Mouse (Mus musculus): Measurements from ENCODE around the gene Rpl18. TPM values are rescaled to one million over a fixed set of nuclear protein-coding genes. Genes with fewer than 3 reads are reported as not detected.

The Rpl18 gene
- polyA plus RNA-seq, 1 experiment from 2014 or later = 926 TPM

DNA sequence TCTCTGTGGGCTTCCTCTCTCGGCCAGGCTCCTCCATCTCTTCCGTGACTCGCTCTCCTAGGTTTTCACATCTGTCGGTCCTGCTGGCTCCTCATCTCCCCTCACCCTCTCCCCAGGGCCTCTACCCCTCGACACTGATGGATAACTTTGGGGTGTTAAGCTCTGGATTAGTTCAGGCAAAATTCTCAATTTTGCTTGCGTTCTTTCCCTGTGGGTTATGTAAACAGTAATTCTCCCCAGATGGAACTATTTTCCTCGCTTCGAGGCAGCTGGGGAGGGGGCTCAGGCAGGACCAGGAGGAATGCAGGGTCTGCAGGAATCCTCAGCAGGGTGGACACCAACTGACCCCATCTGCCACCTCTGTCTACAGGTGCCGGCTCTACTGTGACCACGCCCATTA lies 29.4 kb upstream of the Rpl18 start:
- peak overlapping the region; percentile 80 for H3K27ac ChIP-seq
- 24% methylated on average over 10 of the region's 10 CpGs for WGBS

GRCm38 (mm10) chr7:45686841-45687240 lies 28.4 kb upstream of the Rpl18 start:
- no peak overlapping the region for H3K27ac ChIP-seq
- no peak for ATAC-seq (ENCODE audit: insufficient number of reproducible peaks, insufficient read depth, low FRiP score, low TSS enrichment)
- no peaks in the 10 kb centered on the region for H3K9me3 ChIP-seq
- no peaks in the 10 kb centered on the region for H3K36me3 ChIP-seq
- H3K9ac ChIP-seq = no peak overlapping the region
- H3K27me3 ChIP-seq = 0 out of 2 replicates have a peak, but pooled peaks cover 6% of the 10 kb centered on the region
- H3K4me3 ChIP-seq = no peak overlapping the region
- H3K4me2 ChIP-seq (replicated peaks) = no peak overlapping the region
- 66% methylated on average over 3 of the region's 3 CpGs for WGBS
- H3K4me1 ChIP-seq = peaks cover 26% of the 10 kb centered on the region

More for the DNA sequence above, 29.4 kb upstream of the Rpl18 start:
- no peaks in the 10 kb centered on the region for H3K9me3 ChIP-seq
- peak overlapping the region; percentile 19; the same call in 1 of the 2 replicates for H3K9ac ChIP-seq
- H3K4me1 ChIP-seq = peaks cover 26% of the 10 kb centered on the region
- 0 out of 2 replicates have a peak, but pooled peaks cover 6% of the 10 kb centered on the region for H3K27me3 ChIP-seq
- no peaks in the 10 kb centered on the region for H3K36me3 ChIP-seq
- peak overlapping the region; percentile 23 for H3K4me2 ChIP-seq (replicated peaks)
- no peak overlapping the region for H3K4me3 ChIP-seq
- ATAC-seq (ENCODE audit: insufficient number of reproducible peaks, insufficient read depth, low FRiP score, low TSS enrichment) = no peak

DNA sequence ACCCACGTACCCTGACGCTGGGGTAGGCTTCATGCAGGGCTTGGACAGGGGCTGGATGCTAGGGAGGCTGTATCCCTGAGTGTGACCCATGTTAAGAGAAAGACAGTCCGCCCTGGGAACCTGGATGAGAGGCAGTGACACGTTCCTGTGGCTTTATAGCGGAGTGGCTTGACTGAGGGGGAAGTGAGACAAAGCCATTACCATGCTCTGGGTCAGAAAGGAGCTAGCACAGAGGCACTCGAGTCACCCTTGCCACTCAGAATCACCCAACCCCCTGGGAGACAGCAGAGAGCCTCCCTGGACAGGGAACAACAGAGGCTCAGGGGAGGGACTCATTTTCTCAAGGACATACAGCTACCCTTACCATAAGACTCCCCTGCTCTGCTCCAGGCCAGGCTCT lies 26.2 kb upstream of the Rpl18 start:
- Histone ChIP-seq H3K27me3 (0 out of 2 replicates have a peak, but pooled peaks cover 6% of the 10 kb centered on the region), H3K4me1 (peaks cover 28% of the 10 kb centered on the region), H3K36me3 (no peaks in the 10 kb centered on the region), H3K9me3 (no peaks in the 10 kb centered on the region), H3K4me2 (replicated peaks) (no peak overlapping the region), H3K9ac (no peak overlapping the region), H3K27ac (no peak overlapping the region), H3K4me3 (no peak overlapping the region)
- no peak for ATAC-seq (ENCODE audit: insufficient number of reproducible peaks, insufficient read depth, low FRiP score, low TSS enrichment)
- WGBS = 53% methylated on average over 6 of the region's 6 CpGs

DNA sequence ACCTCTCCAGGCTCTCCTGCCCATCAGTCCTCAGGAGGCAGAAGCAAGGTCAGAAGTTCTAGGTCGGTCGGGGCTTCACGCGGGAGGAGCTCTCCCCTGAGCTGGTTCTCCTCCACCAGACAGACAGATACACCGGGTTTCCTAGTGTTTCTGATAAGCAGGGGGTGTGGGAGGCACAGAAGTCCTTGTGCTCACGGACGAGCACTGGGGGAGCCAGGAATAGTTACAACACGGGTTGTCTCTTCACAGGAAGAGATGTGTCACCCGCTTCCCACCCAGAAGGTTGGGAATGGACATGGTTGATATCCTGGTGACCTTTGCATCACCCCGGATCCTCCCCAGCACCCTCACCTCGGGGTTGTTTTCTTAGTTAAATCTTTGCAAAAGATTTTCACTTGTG lies 25.5 kb upstream of the Rpl18 start:
- Histone ChIP-seq H3K9ac (no peak overlapping the region), H3K27me3 (0 out of 2 replicates have a peak, but pooled peaks cover 3% of the 10 kb centered on the region), H3K4me2 (replicated peaks) (no peak overlapping the region), H3K36me3 (no peaks in the 10 kb centered on the region), H3K4me3 (no peak overlapping the region), H3K27ac (no peak overlapping the region), H3K9me3 (no peaks in the 10 kb centered on the region), H3K4me1 (peaks cover 29% of the 10 kb centered on the region)
- 72% methylated on average over 11 of the region's 11 CpGs for WGBS
- ATAC-seq (ENCODE audit: insufficient number of reproducible peaks, insufficient read depth, low FRiP score, low TSS enrichment) = no peak

DNA sequence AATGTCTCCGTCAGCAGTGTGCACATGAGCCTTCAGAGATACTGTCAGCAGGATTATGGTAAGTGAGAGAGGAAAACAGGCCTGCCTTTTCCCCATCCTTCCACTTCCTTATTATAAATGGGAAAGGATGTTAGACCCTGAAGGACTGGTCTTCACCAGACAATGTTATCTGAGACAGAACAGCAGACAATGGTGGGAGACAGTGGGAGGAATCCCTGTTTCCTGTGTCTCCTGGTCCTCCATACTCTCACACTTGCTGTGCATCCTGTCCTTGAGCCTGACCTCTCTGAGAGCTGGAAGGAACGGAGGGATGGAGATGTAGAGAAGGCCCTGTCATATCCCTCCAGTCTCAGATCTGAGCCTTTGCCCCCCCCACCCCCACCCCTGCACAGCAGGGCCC lies 22.9 kb upstream of the Rpl18 start:
- Histone ChIP-seq H3K9ac (no peak overlapping the region), H3K9me3 (no peaks in the 10 kb centered on the region), H3K27me3 (no peaks in the 10 kb centered on the region), H3K4me1 (peaks cover 20% of the 10 kb centered on the region), H3K4me2 (replicated peaks) (no peak overlapping the region), H3K27ac (no peak overlapping the region), H3K36me3 (no peaks in the 10 kb centered on the region), H3K4me3 (no peak overlapping the region)
- no peak for ATAC-seq (ENCODE audit: insufficient number of reproducible peaks, insufficient read depth, low FRiP score, low TSS enrichment)
- 93% methylated on average over 2 of the region's 2 CpGs for WGBS

DNA sequence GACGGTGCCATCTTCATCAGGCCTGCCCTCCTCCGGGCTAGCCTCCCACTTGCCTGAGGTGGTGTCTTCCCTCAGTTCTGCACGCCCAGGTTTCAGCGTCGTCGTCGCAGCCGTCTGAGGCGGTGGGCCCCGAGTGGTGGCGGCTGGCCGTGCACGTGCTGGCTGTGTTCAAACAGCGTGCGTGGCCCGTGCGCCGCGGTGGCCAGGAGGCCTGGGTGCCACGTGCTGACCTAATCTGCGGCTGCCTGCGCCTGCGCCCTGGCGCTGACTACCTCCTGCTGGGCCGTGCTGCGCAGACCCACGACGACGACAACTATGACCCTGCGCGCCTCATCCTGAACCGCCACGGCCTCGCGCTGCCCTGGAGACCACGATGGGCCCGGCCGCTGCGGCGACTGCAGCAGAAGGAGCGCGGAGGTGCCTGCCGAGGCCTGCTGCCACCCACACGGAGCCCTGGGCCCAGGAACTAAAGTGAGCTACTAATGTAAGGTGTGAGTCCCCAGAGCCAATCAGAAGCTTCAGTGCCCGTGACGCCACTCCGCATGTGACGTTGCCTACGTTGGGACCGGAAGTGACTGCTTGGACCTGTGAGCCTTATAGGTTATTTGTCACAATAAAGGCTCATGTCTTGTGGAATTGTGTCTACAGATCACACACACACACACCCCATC lies 21.2 kb upstream of the Rpl18 start, which contains the start of gene Sec1:
TSS of gene Sec1 (minus strand) at position 482 of the 671 bp plus-strand sequence.
- WGBS = 92% methylated on average over 50 of the region's 50 CpGs
- Histone ChIP-seq H3K9ac (no peak within 1 kb of the TSS), H3K9me3 (no peaks in the 10 kb centered on the region), H3K27ac (peak within 1 kb of the TSS; percentile 76), H3K36me3 (no peaks in the 10 kb centered on the region), H3K27me3 (peaks cover 9% of the 10 kb centered on the region), H3K4me2 (replicated peaks) (no peak within 1 kb of the TSS), H3K4me1 (peaks cover 20% of the 10 kb centered on the region), H3K4me3 (no peak within 1 kb of the TSS)
- no peak for ATAC-seq (ENCODE audit: insufficient number of reproducible peaks, insufficient read depth, low FRiP score, low TSS enrichment)

- H3K9ac ChIP-seq = no peak overlapping the region
- H3K4me1 ChIP-seq = peaks cover 29% of the 10 kb centered on the region
- no peak overlapping the region for H3K4me2 ChIP-seq (replicated peaks)
- peaks cover 19% of the 10 kb centered on the region for H3K27me3 ChIP-seq
- 11% methylated on average over 6 of the region's 6 CpGs for WGBS
- H3K36me3 ChIP-seq = no peaks in the 10 kb centered on the region
- ATAC-seq (ENCODE audit: insufficient number of reproducible peaks, insufficient read depth, low FRiP score, low TSS enrichment) = 0 out of 2 replicates have a peak, but pooled peaks have one; percentile 24
- no peak overlapping the region for H3K4me3 ChIP-seq
- H3K27ac ChIP-seq = peak overlapping the region; percentile 76
- no peaks in the 10 kb centered on the region for H3K9me3 ChIP-seq
These were observed 20.2 kb upstream of the Rpl18 start for GRCm38 (mm10) chr7:45695098-45695497.

GRCm38 (mm10) chr7:45697894-45698293 lies 17.4 kb upstream of the Rpl18 start:
- Histone ChIP-seq H3K9ac (no peak overlapping the region), H3K4me1 (peaks cover 38% of the 10 kb centered on the region), H3K9me3 (no peaks in the 10 kb centered on the region), H3K36me3 (no peaks in the 10 kb centered on the region), H3K27ac (no peak overlapping the region), H3K4me3 (no peak overlapping the region), H3K27me3 (peaks cover 26% of the 10 kb centered on the region), H3K4me2 (replicated peaks) (no peak overlapping the region)
- WGBS = 86% methylated on average over 7 of the region's 7 CpGs
- no peak for ATAC-seq (ENCODE audit: insufficient number of reproducible peaks, insufficient read depth, low FRiP score, low TSS enrichment)

DNA sequence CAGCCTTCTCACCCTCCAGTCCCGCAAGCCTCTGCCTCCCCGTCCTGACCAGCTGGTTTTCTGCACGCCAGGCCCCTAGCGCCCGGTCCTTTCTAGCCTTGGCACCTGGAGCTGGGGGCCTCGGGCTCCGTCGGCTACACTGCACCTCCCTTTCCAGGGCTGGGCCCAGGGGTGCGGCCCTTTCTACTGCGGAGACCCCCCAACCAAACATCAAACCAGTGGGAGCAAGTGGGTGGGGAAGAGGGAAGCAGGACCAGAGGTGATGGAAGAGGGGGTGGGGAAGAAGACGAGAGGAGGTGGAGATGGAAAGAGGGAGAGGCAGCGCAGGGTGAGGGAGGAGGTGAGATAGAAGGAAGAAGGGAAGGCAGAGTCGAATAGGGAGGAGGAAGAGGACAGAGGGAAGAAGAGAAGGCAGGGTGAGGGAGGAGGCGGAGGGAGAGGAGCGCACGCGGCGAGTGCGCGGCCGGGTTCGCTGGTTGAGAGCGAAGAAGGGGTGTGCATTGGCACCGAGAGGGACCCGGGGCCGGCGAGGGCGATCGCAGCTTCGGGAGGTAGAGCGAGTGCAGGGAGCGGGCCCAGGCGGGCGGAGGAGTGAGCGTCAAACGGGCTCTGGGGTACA lies 15.6 kb upstream of the Rpl18 start, which contains the start of gene Car11:
TSS of gene Car11 (plus strand) at position 321 of the 619 bp plus-strand sequence.
- WGBS = 2% methylated on average over 36 of the region's 36 CpGs
- H3K27ac ChIP-seq = 0 out of 2 replicates have a peak within 1 kb of the TSS, but pooled peaks have one; percentile 60
- no peak for ATAC-seq (ENCODE audit: insufficient number of reproducible peaks, insufficient read depth, low FRiP score, low TSS enrichment)
- H3K4me2 ChIP-seq (replicated peaks) = peak within 1 kb of the TSS; percentile 89
- peaks cover 26% of the 10 kb centered on the region for H3K27me3 ChIP-seq
- H3K9me3 ChIP-seq = no peaks in the 10 kb centered on the region
- H3K4me3 ChIP-seq = peak within 1 kb of the TSS; percentile 43
- peak within 1 kb of the TSS; percentile 53 for H3K9ac ChIP-seq
- peaks cover 41% of the 10 kb centered on the region for H3K4me1 ChIP-seq
- H3K36me3 ChIP-seq = no peaks in the 10 kb centered on the region

DNA sequence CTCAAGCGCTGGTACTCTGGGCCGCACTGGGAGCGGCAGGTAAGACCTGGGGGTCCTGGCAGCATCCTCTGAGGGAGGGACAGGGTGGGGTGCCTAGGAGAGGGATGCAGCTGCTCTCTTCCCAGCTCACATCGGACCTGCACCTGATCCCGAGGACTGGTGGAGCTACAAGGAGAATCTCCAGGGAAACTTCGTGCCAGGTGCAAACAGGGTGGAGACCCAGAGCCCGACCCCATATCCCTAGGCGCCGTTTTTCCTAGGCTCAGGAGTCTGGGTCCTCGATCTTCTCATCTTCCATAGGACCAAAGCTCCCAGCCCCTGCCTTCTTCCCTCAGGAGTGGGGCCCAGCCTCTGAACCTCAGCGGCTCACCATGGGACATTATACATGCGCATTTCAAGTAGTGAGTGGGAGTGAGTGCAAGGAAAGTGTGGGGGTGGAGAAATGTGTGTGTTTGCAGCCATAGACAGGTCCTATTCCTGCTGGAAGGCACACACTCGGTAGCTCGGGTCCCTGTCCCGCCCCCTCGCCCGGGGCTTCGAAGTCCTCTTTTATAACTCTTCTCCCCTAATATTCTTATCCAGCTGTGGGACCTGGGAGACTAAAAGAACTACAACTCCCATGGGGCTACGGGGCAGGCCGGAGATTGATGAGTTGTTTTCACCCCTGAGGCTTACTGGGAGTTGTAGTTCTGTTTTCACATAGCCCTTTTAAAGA lies 14.8 kb upstream of the Rpl18 start:
- no peaks in the 10 kb centered on the region for H3K9me3 ChIP-seq
- H3K9ac ChIP-seq = peak overlapping the region; percentile 53
- H3K27ac ChIP-seq = 0 out of 2 replicates have a peak overlapping the region, but pooled peaks have one; percentile 60
- no peak for ATAC-seq (ENCODE audit: insufficient number of reproducible peaks, insufficient read depth, low FRiP score, low TSS enrichment)
- no peaks in the 10 kb centered on the region for H3K36me3 ChIP-seq
- peaks cover 33% of the 10 kb centered on the region for H3K4me1 ChIP-seq
- peak overlapping the region; percentile 43 for H3K4me3 ChIP-seq
- H3K27me3 ChIP-seq = peaks cover 26% of the 10 kb centered on the region
- H3K4me2 ChIP-seq (replicated peaks) = peak overlapping the region; percentile 89
- under 1% methylated on average over 20 of the region's 20 CpGs for WGBS

- H3K4me2 ChIP-seq (replicated peaks) = peak overlapping the region; percentile 89
- no peaks in the 10 kb centered on the region for H3K9me3 ChIP-seq
- 0 out of 2 replicates have a peak overlapping the region, but pooled peaks have one; percentile 27 for H3K9ac ChIP-seq
- no peak for ATAC-seq (ENCODE audit: insufficient number of reproducible peaks, insufficient read depth, low FRiP score, low TSS enrichment)
- peaks cover 26% of the 10 kb centered on the region for H3K27me3 ChIP-seq
- 26% methylated on average over 11 of the region's 11 CpGs for WGBS
- peak overlapping the region; percentile 60; the same call in 1 of the 2 replicates for H3K27ac ChIP-seq
- no peaks in the 10 kb centered on the region for H3K36me3 ChIP-seq
- peaks cover 34% of the 10 kb centered on the region for H3K4me1 ChIP-seq
- peak overlapping the region; percentile 43 for H3K4me3 ChIP-seq
These were observed 14.2 kb upstream of the Rpl18 start for GRCm38 (mm10) chr7:45701072-45701471.

All from embryonic facial prominence, embryonic 12.5 days (tissue).